Mouse (Mus musculus) layer of hippocampus, adult 9-10 months (tissue): Measurements from ENCODE around the gene Rpl21.
"Not testable (repeated sequence)": the region's sequence is repeated elsewhere in the genome, so short reads cannot be mapped to it uniquely, and the experiment has no call there.

ENCODE experiments used
- DNase-seq: peaks from one replicate; pipeline ENCODE4 v3.0.0; 2022; ENCODE audit warnings: low spot score

The Rpl21 gene

DNA sequence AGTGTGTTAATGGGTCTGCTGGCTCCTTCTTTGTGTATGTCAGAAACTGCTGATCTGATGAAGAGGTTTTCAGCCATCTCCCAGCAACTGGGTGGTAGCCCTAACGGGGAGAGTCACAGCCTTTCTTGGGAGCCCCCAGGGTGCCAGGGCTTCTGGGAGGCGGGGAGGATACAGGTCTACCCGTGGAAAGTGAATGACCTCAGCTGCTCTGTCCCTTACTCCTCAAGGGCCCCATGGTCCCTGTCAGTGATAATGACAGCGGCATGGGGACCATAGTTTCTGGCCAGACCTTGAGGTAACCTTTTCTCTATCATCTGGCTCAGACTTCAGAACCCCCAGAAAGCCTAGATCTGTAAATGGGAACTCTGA, 35.2 kb downstream of the Rpl21 start:
- no peak for DNase-seq

DNA sequence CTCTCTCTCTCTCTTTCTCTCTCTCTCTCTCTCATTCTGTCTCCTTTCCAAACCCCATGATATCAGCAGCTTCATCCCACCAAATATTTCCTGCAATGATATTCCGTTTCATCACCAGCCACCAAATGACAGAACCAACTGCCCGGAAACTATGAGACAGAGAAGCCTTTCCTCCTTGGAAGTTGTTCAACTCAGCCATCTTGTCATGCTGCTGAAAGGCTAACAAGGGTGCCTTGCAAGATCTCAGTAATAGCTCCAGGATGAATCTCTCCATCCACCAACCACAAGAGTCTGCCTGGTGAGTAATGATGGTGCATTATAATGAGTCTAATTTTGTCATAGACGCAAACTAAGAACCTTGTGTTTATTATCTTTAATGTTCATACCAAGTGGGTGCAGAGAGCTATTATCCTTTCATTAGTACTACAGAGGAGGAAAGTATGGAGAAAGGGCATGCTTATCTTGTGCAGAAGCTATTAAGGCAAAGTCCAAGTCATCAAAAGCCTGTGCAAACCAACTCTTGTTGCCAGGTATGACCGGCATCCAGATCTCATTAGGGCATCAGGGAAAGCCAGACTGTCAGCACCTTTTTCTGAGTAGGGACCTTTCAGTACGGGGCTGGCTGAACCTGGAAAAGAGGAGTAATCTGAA, 40.4 kb downstream of the Rpl21 start:
- no peak for DNase-seq

DNA sequence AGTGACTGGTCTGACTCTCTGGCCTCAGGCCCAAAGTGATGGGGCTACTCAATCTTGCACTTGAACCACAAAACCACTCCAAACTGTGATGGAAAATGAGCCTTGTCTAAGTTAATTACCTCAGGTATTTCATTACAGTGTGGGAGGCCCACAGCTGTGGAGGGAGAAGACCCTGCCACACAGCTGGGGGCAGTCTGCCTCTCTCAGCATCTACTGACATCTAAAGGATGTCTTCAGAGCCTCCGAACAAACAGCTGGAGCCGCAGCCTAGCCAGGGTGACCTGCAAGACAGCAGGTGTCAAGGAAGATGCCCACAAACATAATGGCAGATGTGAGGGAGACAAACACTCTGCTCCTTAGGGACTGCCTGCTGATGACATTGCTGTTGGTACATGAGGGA, 43.3 kb downstream of the Rpl21 start:
- no peak for DNase-seq

DNA sequence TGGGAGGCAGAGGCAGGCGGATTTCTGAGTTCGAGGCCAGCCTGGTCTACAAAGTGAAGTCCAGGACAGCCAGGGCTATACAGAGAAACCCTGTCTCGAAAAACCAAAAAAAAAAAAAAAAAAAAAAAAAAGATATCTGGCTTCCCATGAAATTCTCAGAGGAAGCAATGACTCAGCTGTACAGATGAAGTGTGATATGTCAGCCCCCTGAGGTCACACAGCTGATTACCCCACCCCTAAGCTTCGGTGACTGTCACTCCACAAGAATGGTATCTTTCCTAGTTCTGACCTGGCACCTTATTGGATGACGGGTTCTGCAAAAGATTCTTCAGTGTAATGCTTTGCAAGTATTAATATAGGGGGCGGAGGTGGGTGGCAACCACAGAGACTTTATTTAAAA, 45.2 kb downstream of the Rpl21 start:
- DNase-seq, result not testable (repeated sequence)

DNA sequence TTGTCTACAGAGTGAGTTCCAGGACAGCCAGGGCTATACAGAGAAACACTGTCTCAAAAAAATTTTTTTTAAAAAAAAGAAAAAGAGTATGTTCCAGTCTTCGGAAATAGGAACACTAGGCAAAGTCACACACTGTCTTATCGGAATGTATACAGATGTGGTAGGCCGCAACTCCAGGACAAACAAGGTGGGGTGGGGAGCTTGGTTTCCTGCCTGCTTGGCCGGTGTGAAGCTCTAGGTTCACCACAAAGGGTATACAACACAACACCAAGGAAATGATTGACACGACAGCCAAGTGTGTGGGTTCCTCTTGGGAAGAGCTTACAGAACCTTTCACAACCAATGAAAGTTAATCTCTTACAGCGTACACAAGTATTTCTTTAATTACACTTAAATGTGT, 49.6 kb downstream of the Rpl21 start:
- DNase-seq, result no peak

DNA sequence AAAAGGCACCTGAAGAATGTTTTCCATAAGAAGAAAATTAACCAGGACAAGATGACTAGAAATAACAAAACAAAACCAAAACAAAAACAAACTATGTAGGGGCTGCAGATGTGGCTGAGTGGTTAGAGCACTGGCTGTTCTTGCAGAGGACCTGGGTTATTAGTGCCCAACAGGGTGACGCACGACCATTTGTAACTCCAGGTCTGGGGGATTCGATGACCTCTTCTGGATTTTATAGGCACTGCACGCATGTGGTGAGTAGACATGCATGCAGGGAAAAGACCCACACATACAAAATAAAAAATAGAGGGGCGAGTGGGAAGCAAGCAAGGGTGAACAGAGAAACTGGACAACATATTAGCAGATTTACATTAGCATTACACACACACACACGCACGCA, 50.4 kb downstream of the Rpl21 start:
- no peak for DNase-seq

DNA sequence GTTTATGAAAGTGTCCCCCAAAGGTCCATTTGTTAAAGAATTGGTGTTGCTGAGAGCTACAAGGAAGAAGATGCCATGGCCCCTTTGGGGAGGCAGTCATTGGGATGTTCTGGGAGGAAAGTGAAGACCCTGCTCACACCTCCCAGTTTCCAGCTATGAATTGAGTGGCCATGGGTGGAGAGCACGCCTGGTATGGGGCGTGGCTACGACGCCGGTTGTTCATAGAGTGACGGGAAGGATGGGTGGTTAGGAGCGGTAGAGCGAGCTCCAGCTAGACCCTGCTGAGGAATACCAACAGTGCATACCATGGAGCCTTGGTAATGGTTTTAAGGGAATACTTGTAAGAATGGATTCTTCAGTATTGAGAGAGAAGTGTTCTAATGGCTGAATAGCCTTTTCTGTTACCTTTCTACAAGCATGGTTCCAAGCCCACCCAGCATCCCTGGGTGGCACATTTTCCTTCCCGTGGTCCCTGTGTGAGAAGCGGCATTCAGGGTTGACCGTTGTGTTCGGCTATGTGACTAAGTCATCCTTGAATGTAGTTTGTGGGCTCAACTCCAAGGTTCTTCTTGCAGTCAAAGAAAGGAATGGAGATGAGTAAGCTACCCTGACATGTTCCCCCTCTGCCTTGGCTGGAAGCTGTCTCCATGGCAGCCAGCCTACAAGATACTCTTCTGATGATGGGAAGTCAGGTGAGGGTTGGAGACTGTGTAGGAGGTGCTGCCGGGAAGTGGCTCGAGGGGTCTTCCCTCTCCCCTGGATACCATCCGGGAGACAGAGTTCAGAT, 51.0 kb downstream of the Rpl21 start:
- no peak for DNase-seq
